Mouse (Mus musculus) CH12.LX (cell line): ENCODE measurements around the gene Picalm. TPM values are rescaled to one million over a fixed set of nuclear protein-coding genes. Genes with fewer than 3 reads are reported as not detected.
A peak's percentile ranks its signal among the peaks of the same experiment; 100 is the strongest.

ENCODE experiments used
- DNase-seq: peaks from one replicate; pipeline ENCODE4 v3.0.0-alpha.2; 2013; ENCODE audit errors: extremely low read depth
- H3K27ac ChIP-seq: 2 replicates; pipeline ENCODE4 v1.5.1; 2012; ENCODE audit warnings: low read depth, mild to moderate bottlenecking, control low read depth, moderate library complexity; ENCODE audit not compliant: insufficient read depth
- H3K27me3 ChIP-seq: replicated peaks from 2 replicates; pipeline ENCODE3; 2012; ENCODE audit warnings: inconsistent platforms
- H3K36me3 ChIP-seq, 2 experiments: replicated peaks in 1 of 2; 2 replicates each; pipeline versions ENCODE3 to v1.6.1; 2012; ENCODE audit warnings: inconsistent platforms in 1 of 2, low read length in 1 of 2, mild to moderate bottlenecking in 1 of 2, mixed read lengths in 1 of 2, moderate library complexity in 1 of 2; ENCODE audit not compliant: control insufficient read depth in 1 of 2, insufficient read depth in 1 of 2
- H3K4me1 ChIP-seq, 2 experiments: 2 replicates each; pipeline ENCODE4 v1.6.1; 2012; ENCODE audit warnings: inconsistent platforms in 1 of 2, moderate library complexity in 1 of 2; ENCODE audit not compliant: insufficient read depth in 2 of 2, control insufficient read depth in 1 of 2
- H3K4me2 ChIP-seq: 2 replicates; pipeline ENCODE4 v1.6.1; 2012; ENCODE audit warnings: low read depth, mild to moderate bottlenecking, control low read depth; ENCODE audit not compliant: poor library complexity, insufficient read depth, severe bottlenecking
- H3K4me3 ChIP-seq, 3 experiments: fragments of 150-350 bp in 1 of 3; sonication (generic) in 1 of 3; replicated peaks in 1 of 3; 2 replicates each; pipeline versions ENCODE3 to v1.5.1; 2011 to 2012; ENCODE audit warnings: low read depth in 2 of 3, low read length in 2 of 3, mild to moderate bottlenecking in 2 of 3, moderate library complexity in 2 of 3, control low read depth in 1 of 3, improper control_type of control experiment in 1 of 3, inconsistent platforms in 1 of 3, mixed read lengths in 1 of 3; ENCODE audit not compliant: poor library complexity in 1 of 3
- H3K79me2 ChIP-seq: replicated peaks from 2 replicates; pipeline ENCODE4 v1.6.1; 2012; ENCODE audit warnings: mild to moderate bottlenecking, moderate library complexity; ENCODE audit not compliant: control insufficient read depth, poor library complexity, insufficient read depth, severe bottlenecking; ENCODE audit errors: extremely low read depth
- H3K9ac ChIP-seq: 2 replicates; pipeline ENCODE4 v1.6.1; 2012; ENCODE audit warnings: low read depth, mild to moderate bottlenecking, control low read depth, moderate library complexity; ENCODE audit not compliant: insufficient read depth
- H3K9me3 ChIP-seq: replicated peaks from 2 replicates; pipeline ENCODE3; 2012; ENCODE audit warnings: low read length, inconsistent platforms, mixed read lengths
- BHLHE40 ChIP-seq: IDR thresholded peaks from 2 replicates; pipeline ENCODE4 v1.6.1; 2011; ENCODE audit warnings: mild to moderate bottlenecking, low read depth, low read length, improper control_type of control experiment
- CHD1 ChIP-seq: IDR thresholded peaks from 2 replicates; pipeline ENCODE4 v1.6.1; 2012; ENCODE audit warnings: low read depth, low read length, improper control_type of control experiment, inconsistent platforms
- CHD2 ChIP-seq: IDR thresholded peaks from 2 replicates; pipeline ENCODE4 v1.6.1; 2011; ENCODE audit warnings: low read length, improper control_type of control experiment
- ELF1 ChIP-seq: IDR thresholded peaks from 2 replicates; pipeline ENCODE4 v1.6.1; 2014; ENCODE audit warnings: low read depth, mild to moderate bottlenecking, inconsistent platforms, low read length, improper control_type of control experiment
- ETS1 ChIP-seq: conservative IDR thresholded peaks from 2 replicates; pipeline ENCODE4 v1.6.1; 2012; ENCODE audit warnings: low read depth, mild to moderate bottlenecking, inconsistent platforms, low read length, improper control_type of control experiment, moderate library complexity
- GABPA ChIP-seq: IDR thresholded peaks from 2 replicates; pipeline ENCODE4 v1.6.1; 2012; ENCODE audit warnings: low read depth, low read length, improper control_type of control experiment, inconsistent platforms; ENCODE audit not compliant: insufficient replicate concordance
- HCFC1 ChIP-seq: IDR thresholded peaks from 2 replicates; pipeline ENCODE4 v1.6.1; 2012; ENCODE audit warnings: low read depth, mild to moderate bottlenecking, inconsistent platforms, low read length, improper control_type of control experiment
- IRF4 ChIP-seq: IDR thresholded peaks from 2 replicates; pipeline ENCODE4 v1.6.1; 2014; ENCODE audit warnings: low read depth, mild to moderate bottlenecking, inconsistent platforms, low read length, improper control_type of control experiment
- JUND ChIP-seq: conservative IDR thresholded peaks from 2 replicates; pipeline ENCODE4 v1.6.1; 2011; ENCODE audit warnings: low read depth, low read length, improper control_type of control experiment
- MAFK ChIP-seq: IDR thresholded peaks from 2 replicates; pipeline ENCODE4 v1.6.1; 2011; ENCODE audit warnings: low read length, improper control_type of control experiment; ENCODE audit not compliant: insufficient replicate concordance
- MAX ChIP-seq: IDR thresholded peaks from 2 replicates; pipeline ENCODE4 v1.6.1; 2011; ENCODE audit warnings: low read length, improper control_type of control experiment
- MAZ ChIP-seq: IDR thresholded peaks from 2 replicates; pipeline ENCODE4 v1.6.1; 2012; ENCODE audit warnings: low read depth, mild to moderate bottlenecking, inconsistent platforms, low read length, improper control_type of control experiment, moderate library complexity
- MEF2A ChIP-seq: IDR thresholded peaks from 2 replicates; pipeline ENCODE4 v1.6.1; 2014; ENCODE audit warnings: low read depth, mild to moderate bottlenecking, inconsistent platforms, low read length, improper control_type of control experiment, borderline replicate concordance
- NELFE ChIP-seq: IDR thresholded peaks from 2 replicates; pipeline ENCODE4 v1.6.1; 2011; ENCODE audit warnings: low read depth, low read length, improper control_type of control experiment
- NRF1 ChIP-seq: IDR thresholded peaks from 2 replicates; pipeline ENCODE4 v1.6.1; 2014; ENCODE audit warnings: low read depth, mild to moderate bottlenecking, inconsistent platforms, low read length, improper control_type of control experiment, moderate library complexity
- POLR2A ChIP-seq: IDR thresholded peaks from 2 replicates; pipeline ENCODE4 v1.6.1; 2011; ENCODE audit warnings: low read depth, mild to moderate bottlenecking, improper control_type of control experiment, low read length
- TCF12 ChIP-seq: IDR thresholded peaks from 2 replicates; pipeline ENCODE4 v1.6.1; 2014; ENCODE audit warnings: low read depth, mild to moderate bottlenecking, inconsistent platforms, low read length, improper control_type of control experiment
- USF1 ChIP-seq: IDR thresholded peaks from 2 replicates; pipeline ENCODE4 v1.6.1; 2014; ENCODE audit warnings: low read depth, mild to moderate bottlenecking, inconsistent platforms, low read length, improper control_type of control experiment
- USF2 ChIP-seq: conservative IDR thresholded peaks from 2 replicates; pipeline ENCODE4 v1.6.1; 2011; ENCODE audit warnings: low read depth, low read length, improper control_type of control experiment
- ZKSCAN1 ChIP-seq: IDR thresholded peaks from 2 replicates; pipeline ENCODE4 v1.6.1; 2012; ENCODE audit warnings: low read depth, inconsistent platforms, low read length, improper control_type of control experiment, borderline replicate concordance
- ZMIZ1 ChIP-seq: IDR thresholded peaks from 2 replicates; pipeline ENCODE4 v1.6.1; 2012; ENCODE audit warnings: low read depth, mild to moderate bottlenecking, inconsistent platforms, low read length, improper control_type of control experiment
- dilution Hi-C: fragments of 300-500 bp; cut with MboI; formaldehyde crosslinking; loops from 2 replicates; pipeline ENCODE4 v1.14.3; 2020; ENCODE audit warnings: low sequenced_read_pairs; ENCODE audit not compliant: extremely low pct_unique_long_range_greater_than_20kb, extremely low pct_ligation_motif_present
- in situ Hi-C: fragments of 300-500 bp; cut with MboI; formaldehyde crosslinking; loops from 3 replicates; pipeline ENCODE4 v1.14.3; 2019; ENCODE audit warnings: low sequenced_read_pairs, low pct_ligation_motif_present, low pct_unique_long_range_greater_than_20kb, mixed read lengths
- polyA plus RNA-seq: library from polyadenylated mRNA; unstranded; fragments of >175 nt; gene quantifications from 2 replicates; pipeline ENCODE4 v1.2.1, GENCODE M21; 2012; ENCODE audit warnings: low read depth; ENCODE audit not compliant: insufficient read length
- total RNA-seq, 2 experiments: library from RNA; depleted of rRNA; stranded (reverse); fragments of 300-350 nt in 1 of 2; fragments of >200 nt in 1 of 2; gene quantifications; 2 replicates each; pipeline ENCODE4 v1.2.3; 2012 to 2014

Picalm gene
- total RNA-seq (2012; rRNA removed) (26.1 and 27.6 TPM in 2 replicates), total RNA-seq (2014; rRNA removed) (94.3 and 101 TPM in 2 replicates), polyA plus RNA-seq (53.2 and 53.4 TPM in 2 replicates)

- in situ Hi-C loops (no loop called here), dilution Hi-C loops (no loop called here)
- H3K4me2 ChIP-seq = peak within 1 kb of the TSS; percentile 100
- H3K27ac ChIP-seq = peak within 1 kb of the TSS; percentile 67
- no peaks in the 10 kb centered on the region for H3K36me3 ChIP-seq
- DNase-seq = peak; percentile 94
- no peaks in the 10 kb centered on the region for H3K9me3 ChIP-seq
- peaks cover 2 to 35% of the 10 kb centered on the region in 2 experiments for H3K4me1 ChIP-seq
- H3K79me2 ChIP-seq = peaks cover 37% of the 10 kb centered on the region
- TF ChIP-seq ZKSCAN1 (no peak), IRF4 (peak; percentile 26; the same call in 1 of the 2 replicates), MAX (peak; percentile 89), MAZ (peak; percentile 94), MEF2A (peak; percentile 75), ETS1 (peak; percentile 36), ZMIZ1 (peak; percentile 59; the same call in 1 of the 2 replicates), USF2 (peak; percentile 93), USF1 (peak; percentile 94), CHD2 (0 out of 2 replicates have a peak, but pooled peaks have one; percentile 4), NELFE (peak; percentile 76), ELF1 (peak; percentile 80), JUND (no peak), MAFK (no peak), BHLHE40 (peak; percentile 93), TCF12 (peak; percentile 78), NRF1 (peak; percentile 59), HCFC1 (peak; percentile 61), GABPA (no peak), POLR2A (peak; percentile 81), CHD1 (no peak; the same call in 1 of the 2 replicates)
- peak within 1 kb of the TSS; percentile 94 for H3K9ac ChIP-seq
- H3K27me3 ChIP-seq = no peaks in the 10 kb centered on the region
- peak within 1 kb of the TSS; percentile 78 to 94 (median 91) for H3K4me3 ChIP-seq
Measured at GRCm38 (mm10) chr7:90129732-90130392, at the start of gene Picalm. Gene Picalm (plus strand): TSS chr7:90130213.
